Mouse (Mus musculus): ENCODE measurements around the gene Stac2.

DNA sequence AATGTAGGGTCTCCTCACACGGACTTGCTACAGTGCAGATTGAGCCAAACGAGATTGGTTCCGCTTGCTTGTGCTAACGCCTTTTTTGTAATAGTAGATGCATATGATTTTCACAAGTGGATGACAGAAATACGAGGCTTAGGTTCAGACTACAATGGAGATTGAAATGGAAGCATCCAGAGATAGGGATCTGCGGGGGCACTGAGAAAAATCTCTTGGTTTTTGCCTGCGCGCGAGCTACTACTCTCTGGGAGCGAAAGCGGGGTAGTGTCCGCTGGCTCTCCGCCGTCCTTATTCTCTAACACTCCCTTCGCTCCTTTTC is 27.1 kb downstream of the Stac2 start:
- TF ChIP-seq GATA1 (IDR thresholded peaks at IDR 0.05; ENCODE audit: borderline replicate concordance, low read length) (no peak), CTCF (IDR thresholded peaks at IDR 0.05; ENCODE audit: low read depth, low read length) (no peak), POLR2AphosphoS5 (IDR thresholded peaks at IDR 0.05; ENCODE audit: insufficient replicate concordance, low read depth, low read length) (no peak), TAL1 (conservative IDR thresholded peaks at IDR 0.05; ENCODE audit: low read depth, low read length) (no peak)
